Mouse (Mus musculus): ENCODE data around the gene Nup214.
"Not testable (repeated sequence)": the region's sequence is repeated elsewhere in the genome, so short reads cannot be mapped to it uniquely, and the experiment has no call there.

The Nup214 gene

DNA sequence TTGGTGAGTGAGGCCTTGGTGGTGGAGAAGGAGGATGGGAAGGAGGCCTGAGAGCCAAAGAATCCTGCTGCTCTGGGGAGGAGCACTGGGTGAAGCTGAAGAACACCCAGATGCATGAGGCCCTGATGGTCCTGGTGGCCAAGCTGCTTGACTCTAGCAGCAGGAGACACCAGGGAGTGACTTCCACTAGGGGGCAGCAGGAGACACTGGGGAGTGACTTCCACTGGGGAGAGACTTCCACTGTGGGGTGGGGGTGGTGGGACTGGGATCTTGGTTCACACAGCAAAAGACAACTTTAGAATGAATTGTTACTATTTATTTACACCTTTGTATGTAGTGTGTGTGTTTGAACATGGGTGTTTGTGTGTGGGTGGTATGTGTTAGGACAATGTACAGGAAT is 9.1 kb upstream of the Nup214 start:
- DNase-seq, result peak; percentile 46

GRCm38 (mm10) chr2:31966801-31967200 is 7.4 kb upstream of the Nup214 start:
- no peak for DNase-seq

GRCm38 (mm10) chr2:31972589-31972988 is 1.6 kb upstream of the Nup214 start:
- no peak for DNase-seq

- no peak for DNase-seq
Measured at GRCm38 (mm10) chr2:31974809-31975371, 654 bp downstream of the Nup214 start.

- DNase-seq, result no peak
Measured at GRCm38 (mm10) chr2:31987774-31988173, 13.5 kb downstream of the Nup214 start.

DNA sequence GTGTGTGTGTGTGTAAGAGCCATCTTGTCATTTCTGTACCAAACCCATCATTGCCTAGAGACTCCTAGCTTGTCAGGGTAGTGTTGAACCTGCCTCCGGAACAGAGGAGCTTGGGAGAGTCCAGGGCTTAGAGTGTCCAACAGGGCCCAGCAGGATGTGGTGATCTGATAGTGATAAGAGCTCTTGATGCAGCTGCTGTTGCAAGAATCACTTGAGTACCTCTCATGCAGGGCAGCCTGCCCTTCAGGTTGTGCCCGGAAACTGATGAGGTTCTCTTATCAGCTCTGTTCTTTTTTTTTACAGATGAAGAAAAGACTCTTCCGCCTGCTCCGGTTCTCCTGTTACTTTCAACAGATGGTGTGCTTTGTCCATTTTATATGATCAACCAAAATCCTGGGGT is 16.7 kb downstream of the Nup214 start:
- no peak for DNase-seq

GRCm38 (mm10) chr2:31994896-31995295 is 20.7 kb downstream of the Nup214 start:
- no peak for DNase-seq

DNA sequence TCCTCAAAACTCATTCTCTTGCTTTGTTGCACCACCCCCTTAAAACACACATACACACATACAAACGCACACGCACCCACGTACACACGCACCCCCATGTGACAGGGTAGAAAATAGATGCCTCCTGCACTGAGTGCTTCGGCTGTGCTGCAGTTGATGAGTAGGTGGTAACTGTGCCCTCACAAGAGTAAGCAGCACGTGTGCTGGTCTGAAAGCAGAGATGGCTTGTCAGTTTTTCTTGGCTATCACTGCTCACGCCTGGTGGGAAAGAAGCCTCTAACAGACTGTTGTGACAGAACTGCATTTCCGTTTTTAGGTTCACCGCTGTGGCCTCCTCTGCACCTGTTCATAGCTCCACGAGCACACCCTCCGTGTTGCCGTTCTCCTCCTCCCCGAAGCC is 21.8 kb downstream of the Nup214 start:
- no peak for DNase-seq

DNA sequence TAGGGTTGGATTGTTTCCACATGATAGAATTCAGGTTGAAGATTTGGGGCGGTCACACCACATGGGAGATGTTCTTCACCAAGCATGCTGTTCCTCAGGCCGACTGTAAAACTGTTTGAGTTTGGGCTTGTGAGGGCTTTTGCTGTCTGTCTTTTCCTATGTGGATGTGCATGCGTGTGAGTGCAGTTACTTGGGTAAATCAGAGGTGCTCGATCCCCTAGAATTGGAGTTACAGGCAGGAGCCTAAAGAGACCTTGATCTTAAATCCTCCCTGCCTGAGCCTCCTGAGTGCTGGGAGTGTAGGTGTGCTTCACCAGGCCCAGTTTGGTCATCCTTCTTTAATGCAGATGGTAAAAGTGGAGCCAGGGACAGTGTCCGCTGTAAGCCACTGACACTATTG is 23.3 kb downstream of the Nup214 start:
- DNase-seq, result no peak

DNA sequence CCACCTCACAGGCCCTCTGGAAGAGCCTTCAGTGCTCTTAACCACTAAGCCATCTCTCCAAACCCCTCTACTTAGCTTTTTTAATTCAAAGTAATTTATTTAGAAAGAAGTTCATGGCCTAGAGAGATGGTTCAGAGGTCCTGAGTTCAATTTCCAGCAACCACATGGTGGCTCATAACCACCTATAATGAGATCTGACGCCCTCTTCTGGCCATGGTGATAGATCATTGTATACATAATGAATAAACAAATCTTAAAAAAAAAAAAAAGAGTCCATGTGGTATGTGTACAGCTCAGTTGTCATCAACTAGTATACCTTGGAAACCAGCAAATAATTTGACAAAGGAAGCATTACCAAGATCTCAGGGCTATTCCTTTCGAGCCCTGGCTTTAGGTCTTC is 24.2 kb downstream of the Nup214 start:
- DNase-seq, result peak; percentile 5

- DNase-seq, result no peak
Measured at GRCm38 (mm10) chr2:32008311-32008710, 34.1 kb downstream of the Nup214 start.

- DNase-seq, result no peak
Measured at GRCm38 (mm10) chr2:32008716-32009115, 34.5 kb downstream of the Nup214 start.

DNA sequence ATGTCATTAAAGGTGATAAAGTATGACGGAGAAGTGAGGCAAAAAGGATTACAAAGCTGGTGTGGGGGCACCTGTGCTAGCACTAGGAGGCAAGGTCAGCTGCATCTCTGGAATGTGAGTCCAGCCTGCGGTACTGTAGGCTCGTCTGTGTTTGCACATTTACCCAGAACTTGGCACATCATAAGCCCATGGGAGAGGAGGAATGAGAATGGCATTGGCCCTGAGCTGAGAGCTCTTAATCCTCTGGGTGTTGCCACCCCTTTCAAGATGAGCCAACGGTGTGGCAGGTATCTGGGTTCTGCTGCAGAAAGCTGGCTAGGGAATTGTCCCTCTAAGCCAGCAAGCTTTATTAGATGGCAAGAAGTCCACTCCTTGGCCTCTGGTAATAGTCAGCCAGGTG is 45.5 kb downstream of the Nup214 start:
- no peak for DNase-seq

- DNase-seq, result no peak
Measured at GRCm38 (mm10) chr2:32020229-32020628, 46.0 kb downstream of the Nup214 start.

GRCm38 (mm10) chr2:32024372-32024771 is 50.1 kb downstream of the Nup214 start:
- DNase-seq, result no peak

GRCm38 (mm10) chr2:32029636-32030035 is 55.4 kb downstream of the Nup214 start:
- no peak for DNase-seq

DNA sequence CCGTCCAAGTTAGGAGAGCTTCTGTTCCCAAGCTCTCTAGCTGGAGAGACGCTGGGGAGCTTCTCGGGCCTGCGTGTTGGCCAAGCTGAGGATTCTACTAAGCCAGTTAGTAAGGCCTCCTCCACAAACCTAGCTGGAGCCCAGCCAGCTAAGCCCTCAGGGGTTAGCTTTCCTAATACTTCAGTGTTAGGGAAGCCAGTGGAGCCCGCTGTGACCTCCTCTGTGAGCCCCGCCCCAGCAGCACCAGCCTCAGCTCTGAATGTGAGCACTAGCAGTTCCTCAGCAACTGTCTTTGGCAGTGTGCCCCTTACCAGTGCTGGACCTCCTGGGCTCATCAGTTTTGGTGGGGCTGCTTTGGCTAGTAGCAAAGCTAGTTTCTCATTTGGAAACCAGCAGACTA is 59.2 kb downstream of the Nup214 start:
- no peak for DNase-seq

GRCm38 (mm10) chr2:32034206-32034605 is 60.0 kb downstream of the Nup214 start:
- DNase-seq, result no peak

GRCm38 (mm10) chr2:32037279-32037858 is 63.1 kb downstream of the Nup214 start:
- no peak for DNase-seq

- no peak for DNase-seq
Measured at GRCm38 (mm10) chr2:32038661-32039081, 64.4 kb downstream of the Nup214 start.

DNA sequence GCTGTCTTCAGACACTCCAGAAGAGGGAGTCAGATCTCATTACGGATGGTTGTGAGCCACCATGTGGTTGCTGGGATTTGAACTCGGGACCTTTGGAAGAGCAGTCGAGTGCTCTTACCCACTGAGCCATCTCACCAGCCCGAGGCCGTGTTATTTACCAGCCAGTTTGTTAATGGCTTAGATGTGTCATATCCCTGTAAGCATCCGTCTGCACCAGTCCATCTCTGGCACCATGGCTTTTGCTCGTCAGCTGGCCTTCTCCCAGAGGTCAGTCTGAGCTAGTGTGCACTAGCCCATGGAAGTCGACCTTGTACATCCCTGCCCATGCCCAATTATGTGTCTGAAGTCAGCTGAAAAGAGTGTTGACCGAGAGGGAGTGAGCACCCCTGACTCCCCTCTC is 66.4 kb downstream of the Nup214 start:
- not testable (repeated sequence) for DNase-seq

- DNase-seq, result no peak
Measured at GRCm38 (mm10) chr2:32041087-32041486, 66.9 kb downstream of the Nup214 start.

DNA sequence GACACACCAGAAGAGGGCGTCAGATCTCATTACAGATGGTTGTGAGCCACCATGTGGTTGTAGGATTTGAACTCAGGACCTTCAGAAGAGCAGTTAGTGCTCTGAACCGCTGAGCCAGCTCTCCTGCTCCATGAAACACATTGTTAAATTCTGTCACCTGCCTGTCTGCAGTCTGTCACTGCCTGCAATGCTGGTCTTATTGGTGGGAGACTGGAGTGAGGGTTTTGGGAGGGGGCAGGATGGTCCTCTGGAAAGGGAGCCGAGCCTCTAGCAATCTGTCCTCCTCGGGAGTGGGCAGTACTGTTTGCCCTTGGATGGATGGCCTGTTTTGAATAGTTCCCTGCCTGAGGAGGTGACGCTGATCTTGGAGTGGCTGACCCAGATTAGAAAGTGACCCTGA is 69.6 kb downstream of the Nup214 start:
- DNase-seq, result no peak

DNA sequence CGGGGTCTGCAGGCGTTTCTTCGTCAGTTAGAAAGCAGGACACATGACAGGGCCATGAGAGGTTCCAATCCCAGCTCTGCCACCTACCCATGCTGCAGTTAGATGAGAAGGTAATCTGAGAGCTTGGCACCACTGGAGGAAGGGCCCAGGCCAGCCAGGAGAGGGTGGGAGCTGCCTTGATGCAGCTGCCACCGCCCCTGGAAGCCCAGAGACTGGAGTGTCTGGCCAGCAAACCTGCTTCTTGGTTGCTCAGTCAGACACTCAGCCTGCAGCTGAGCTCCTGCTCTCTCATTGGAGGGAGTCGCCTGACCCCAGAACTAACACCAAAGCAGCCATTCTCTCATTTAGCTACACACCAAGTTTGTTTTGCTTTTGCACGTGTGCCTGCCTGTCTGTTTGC is 71.1 kb downstream of the Nup214 start:
- DNase-seq, result no peak

DNA sequence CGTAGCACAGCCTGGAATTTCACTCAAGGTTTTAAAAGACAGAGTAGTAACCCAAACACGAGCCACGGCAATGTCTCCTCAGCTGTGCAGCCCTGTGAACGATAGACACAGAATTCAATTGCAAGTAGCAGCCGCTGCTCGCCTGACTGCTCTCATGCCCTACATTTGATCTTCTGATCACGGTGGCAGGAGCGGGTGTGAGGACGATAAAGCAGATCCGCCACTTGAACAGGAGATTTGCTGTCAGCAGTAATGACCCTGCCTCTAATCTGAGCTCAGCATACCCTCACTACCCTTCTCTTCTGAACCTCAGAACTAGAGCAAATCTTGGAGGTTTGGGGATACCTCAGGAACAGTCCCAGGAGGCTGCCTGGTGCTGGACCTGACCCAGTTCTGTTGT is 71.8 kb downstream of the Nup214 start:
- no peak for DNase-seq
